Mouse (Mus musculus): ENCODE measurements around the gene Krt26. TPM values are rescaled to one million over a fixed set of nuclear protein-coding genes. Genes with fewer than 3 reads are reported as not detected.

Krt26 gene
- polyA plus RNA-seq, 1 experiment from 2014 or later, result not detected

- Histone ChIP-seq H3K9ac (ENCODE audit: low read depth, low read length) (no peak overlapping the region), H3K4me3 (ENCODE audit: low read depth, low read length) (no peak overlapping the region), H3K4me2 (replicated peaks; ENCODE audit: low read depth) (no peak overlapping the region), H3K27me3 (replicated peaks; ENCODE audit: control insufficient read depth, insufficient read depth, low read length) (no peaks in the 10 kb centered on the region), H3K36me3 (ENCODE audit: control insufficient read depth, insufficient read depth) (no peaks in the 10 kb centered on the region), H3K4me1 (replicated peaks; ENCODE audit: control insufficient read depth, insufficient read depth, low read length) (no peaks in the 10 kb centered on the region), H3K27ac (ENCODE audit: low read depth, low read length) (no peak overlapping the region), H3K9me3 (ENCODE audit: control insufficient read depth) (no peaks in the 10 kb centered on the region)
- peak; percentile 41; the same call in 1 of the 2 replicates for TF ChIP-seq CTCF (IDR thresholded peaks at IDR 0.05; ENCODE audit: low read depth)
- ATAC-seq, result no peak
- 42% methylated on average over 10 of the region's 10 CpGs for WGBS
Measured at GRCm38 (mm10) chr11:99366791-99367190, 29.0 kb upstream of the Krt26 start.

- no peak for ATAC-seq
- Histone ChIP-seq H3K9me3 (ENCODE audit: control insufficient read depth) (no peaks in the 10 kb centered on the region), H3K27me3 (replicated peaks; ENCODE audit: control insufficient read depth, insufficient read depth, low read length) (no peaks in the 10 kb centered on the region), H3K27ac (ENCODE audit: low read depth, low read length) (no peak overlapping the region), H3K4me2 (replicated peaks; ENCODE audit: low read depth) (no peak overlapping the region), H3K4me3 (ENCODE audit: low read depth, low read length) (no peak overlapping the region), H3K9ac (ENCODE audit: low read depth, low read length) (no peak overlapping the region), H3K4me1 (replicated peaks; ENCODE audit: control insufficient read depth, insufficient read depth, low read length) (no peaks in the 10 kb centered on the region), H3K36me3 (ENCODE audit: control insufficient read depth, insufficient read depth) (no peaks in the 10 kb centered on the region)
- WGBS, result 21% methylated on average over 9 of the region's 9 CpGs
- TF ChIP-seq CTCF (IDR thresholded peaks at IDR 0.05; ENCODE audit: low read depth), result peak; percentile 79
Measured at GRCm38 (mm10) chr11:99364412-99364811, 26.6 kb upstream of the Krt26 start.

- no peak overlapping the region for H3K4me2 ChIP-seq (replicated peaks; ENCODE audit: low read depth)
- no peak overlapping the region for H3K27ac ChIP-seq (ENCODE audit: low read depth, low read length)
- H3K9me3 ChIP-seq (ENCODE audit: control insufficient read depth), result no peaks in the 10 kb centered on the region
- no peak for ATAC-seq
- no peak overlapping the region for H3K4me3 ChIP-seq (ENCODE audit: low read depth, low read length)
- TF ChIP-seq CTCF (IDR thresholded peaks at IDR 0.05; ENCODE audit: low read depth), result no peak
- H3K4me1 ChIP-seq (replicated peaks; ENCODE audit: control insufficient read depth, insufficient read depth, low read length), result no peaks in the 10 kb centered on the region
- WGBS, result 60% methylated on average over 8 of the region's 8 CpGs
- H3K27me3 ChIP-seq (replicated peaks; ENCODE audit: control insufficient read depth, insufficient read depth, low read length), result no peaks in the 10 kb centered on the region
- H3K36me3 ChIP-seq (ENCODE audit: control insufficient read depth, insufficient read depth), result no peaks in the 10 kb centered on the region
- H3K9ac ChIP-seq (ENCODE audit: low read depth, low read length), result no peak overlapping the region
Measured at GRCm38 (mm10) chr11:99361423-99361822, 23.7 kb upstream of the Krt26 start.

GRCm38 (mm10) chr11:99351004-99351403, 13.2 kb upstream of the Krt26 start, which contains the start of gene Krt27:
TSS of gene Krt27 (minus strand) at chr11:99351104.
- Histone ChIP-seq H3K36me3 (ENCODE audit: control insufficient read depth, insufficient read depth) (no peaks in the 10 kb centered on the region), H3K9ac (ENCODE audit: low read depth, low read length) (no peak within 1 kb of the TSS), H3K4me1 (replicated peaks; ENCODE audit: control insufficient read depth, insufficient read depth, low read length) (no peaks in the 10 kb centered on the region), H3K9me3 (ENCODE audit: control insufficient read depth) (no peaks in the 10 kb centered on the region), H3K27me3 (replicated peaks; ENCODE audit: control insufficient read depth, insufficient read depth, low read length) (no peaks in the 10 kb centered on the region), H3K4me3 (ENCODE audit: low read depth, low read length) (no peak within 1 kb of the TSS), H3K4me2 (replicated peaks; ENCODE audit: low read depth) (no peak within 1 kb of the TSS), H3K27ac (ENCODE audit: low read depth, low read length) (no peak within 1 kb of the TSS)
- WGBS, result 62% methylated on average over 12 of the region's 12 CpGs
- TF ChIP-seq CTCF (IDR thresholded peaks at IDR 0.05; ENCODE audit: low read depth), result no peak
- no peak for ATAC-seq

GRCm38 (mm10) chr11:99339299-99339847, 1.6 kb upstream of the Krt26 start:
- ATAC-seq, result no peak
- WGBS, result 74% methylated on average over 11 of the region's 11 CpGs
- Histone ChIP-seq H3K27me3 (replicated peaks; ENCODE audit: control insufficient read depth, insufficient read depth, low read length) (no peaks in the 10 kb centered on the region; the same call in 1 of the 2 replicates), H3K4me2 (replicated peaks; ENCODE audit: low read depth) (no peak overlapping the region), H3K27ac (ENCODE audit: low read depth, low read length) (no peak overlapping the region), H3K9me3 (ENCODE audit: control insufficient read depth) (no peaks in the 10 kb centered on the region), H3K4me3 (ENCODE audit: low read depth, low read length) (no peak overlapping the region), H3K36me3 (ENCODE audit: control insufficient read depth, insufficient read depth) (no peaks in the 10 kb centered on the region), H3K9ac (ENCODE audit: low read depth, low read length) (no peak overlapping the region), H3K4me1 (replicated peaks; ENCODE audit: control insufficient read depth, insufficient read depth, low read length) (no peaks in the 10 kb centered on the region)
- no peak for TF ChIP-seq CTCF (IDR thresholded peaks at IDR 0.05; ENCODE audit: low read depth)

GRCm38 (mm10) chr11:99333426-99333825, 4.3 kb downstream of the Krt26 start:
- no peak for ATAC-seq
- 57% methylated on average over 13 of the region's 13 CpGs for WGBS
- H3K36me3 ChIP-seq (ENCODE audit: control insufficient read depth, insufficient read depth), result no peaks in the 10 kb centered on the region
- no peaks in the 10 kb centered on the region; the same call in 1 of the 2 replicates for H3K27me3 ChIP-seq (replicated peaks; ENCODE audit: control insufficient read depth, insufficient read depth, low read length)
- no peak overlapping the region for H3K9ac ChIP-seq (ENCODE audit: low read depth, low read length)
- no peak overlapping the region for H3K27ac ChIP-seq (ENCODE audit: low read depth, low read length)
- H3K4me1 ChIP-seq (replicated peaks; ENCODE audit: control insufficient read depth, insufficient read depth, low read length), result no peaks in the 10 kb centered on the region
- no peak for TF ChIP-seq CTCF (IDR thresholded peaks at IDR 0.05; ENCODE audit: low read depth)
- H3K4me3 ChIP-seq (ENCODE audit: low read depth, low read length), result no peak overlapping the region
- no peaks in the 10 kb centered on the region for H3K9me3 ChIP-seq (ENCODE audit: control insufficient read depth)
- no peak overlapping the region for H3K4me2 ChIP-seq (replicated peaks; ENCODE audit: low read depth)

Data from intestine, postnatal 0 days (tissue).